Mouse (Mus musculus) embryonic stem cell, embryonic (primary cell): Measurements from ENCODE around the gene Nup153.

ENCODE experiments used
- CTCF ChIA-PET, 4 experiments: fragments of 300-600 bp in 2 of 4; fragments of 350-600 bp in 2 of 4; sonication (Branson Sonifier 250); formaldehyde crosslinking; loops; one replicate each; lab custom pipeline; 2022; ENCODE audit warnings: inconsistent platforms in 2 of 4; lab: Charles Lee
- POLR2A ChIA-PET, 4 experiments: fragments of 300-600 bp in 2 of 4; fragments of 350-600 bp in 2 of 4; sonication (Branson Sonifier 250); formaldehyde crosslinking; loops; one replicate each; lab custom pipeline; 2022; ENCODE audit warnings: antibody characterized with exemption in 4 of 4, inconsistent platforms in 1 of 4; lab: Charles Lee

The Nup153 gene

GRCm38 (mm10) chr13:46652671-46653070 lies 75.1 kb downstream of the Nup153 start:
- ChIA-PET POLR2A (interaction anchor here in 1 of 4 experiments (1.9 kb wide), 1 partner anchor 18 kb away, joined by 5 read pairs; no protein-coding TSS in a partner anchor), CTCF (interaction anchor here in 1 of 4 experiments (0.7 kb wide), 1 partner anchor 9 kb away, joined by 3 read pairs; no protein-coding TSS in a partner anchor)

- ChIA-PET POLR2A (interaction anchor here in 2 of 4 experiments (0.6 to 1.9 kb wide), 3 partner anchors 19 to 37 kb away, joined by 3 to 5 read pairs (median 3); no protein-coding TSS in a partner anchor), CTCF (interaction anchor here in 2 of 4 experiments (0.6 to 0.7 kb wide), 2 partner anchors 10 to 923 kb away, joined by 3 read pairs; no protein-coding TSS in a partner anchor)
These were observed 75.9 kb downstream of the Nup153 start for GRCm38 (mm10) chr13:46651853-46652252.

- ChIA-PET POLR2A (interaction anchor here in 1 of 4 experiments (0.7 to 1.5 kb wide), 6 partner anchors 11 to 57 kb away, joined by 3 to 5 read pairs (median 4); no protein-coding TSS in a partner anchor), CTCF (interaction anchor here in 3 of 4 experiments (0.6 to 1.4 kb wide), 3 partner anchors 14 to 334 kb away, joined by 3 to 5 read pairs (median 3); no protein-coding TSS in a partner anchor)
These were observed 82.3 kb downstream of the Nup153 start for GRCm38 (mm10) chr13:46645476-46645875.

GRCm38 (mm10) chr13:46644175-46644574 lies 83.6 kb downstream of the Nup153 start:
- ChIA-PET CTCF (interaction anchor here in 2 of 4 experiments (0.6 to 1.4 kb wide), 2 partner anchors 333 kb away, joined by 3 to 5 read pairs; no protein-coding TSS in a partner anchor), POLR2A (interaction anchor here in 3 of 4 experiments (0.5 to 1.8 kb wide), 11 partner anchors 11 to 444 kb away, joined by 3 to 6 read pairs (median 4); no protein-coding TSS in a partner anchor)

GRCm38 (mm10) chr13:46642318-46642717 lies 85.4 kb downstream of the Nup153 start:
- CTCF ChIA-PET: interaction anchor here in 1 of 4 experiments (0.9 kb wide), 1 partner anchor 175 kb away, joined by 3 read pairs; no protein-coding TSS in a partner anchor
- POLR2A ChIA-PET: interaction anchor here in 1 of 4 experiments (0.7 to 1.6 kb wide), 3 partner anchors 85 to 1296 kb away, joined by 3 read pairs; partner anchors contain the start of gene Rbm24

- CTCF ChIA-PET: interaction anchor here in 1 of 4 experiments (1.6 kb wide), 1 partner anchor 19 kb away, joined by 4 read pairs; no protein-coding TSS in a partner anchor
These were observed 86.9 kb downstream of the Nup153 start for GRCm38 (mm10) chr13:46640608-46641468.

GRCm38 (mm10) chr13:46634133-46634488 lies 93.6 kb downstream of the Nup153 start:
- ChIA-PET CTCF (interaction anchor here in 2 of 4 experiments (0.5 to 0.6 kb wide), 2 partner anchors 10 to 46 kb away, joined by 4 to 9 read pairs; no protein-coding TSS in a partner anchor), POLR2A (interaction anchor here in 2 of 4 experiments (0.7 to 1.4 kb wide), 3 partner anchors 11 to 127 kb away, joined by 3 to 4 read pairs (median 3); no protein-coding TSS in a partner anchor)

More at GRCm38 (mm10) chr13:46640608-46641468, 86.9 kb downstream of the Nup153 start:
- POLR2A ChIA-PET: interaction anchor here in 2 of 4 experiments (0.7 to 0.8 kb wide), 2 partner anchors 30 to 52 kb away, joined by 3 to 4 read pairs; no protein-coding TSS in a partner anchor

- CTCF ChIA-PET: interaction anchor here in 1 of 4 experiments (0.6 kb wide), 1 partner anchor 9 kb away, joined by 4 read pairs; no protein-coding TSS in a partner anchor
- POLR2A ChIA-PET: interaction anchor here in 2 of 4 experiments (0.6 to 1.4 kb wide), 4 partner anchors 12 to 214 kb away, joined by 3 to 4 read pairs (median 3); no protein-coding TSS in a partner anchor
These were observed 94.2 kb downstream of the Nup153 start for GRCm38 (mm10) chr13:46633320-46634132.

- ChIA-PET CTCF (no interaction called here), POLR2A (interaction anchor here in 2 of 4 experiments (0.6 to 0.7 kb wide), 2 partner anchors 12 to 213 kb away, joined by 3 read pairs; no protein-coding TSS in a partner anchor)
These were observed 94.9 kb downstream of the Nup153 start for GRCm38 (mm10) chr13:46632796-46633195.
